Mouse (Mus musculus): ENCODE data around the gene Hmg20b. TPM values are rescaled to one million over a fixed set of nuclear protein-coding genes. Genes with fewer than 3 reads are reported as not detected.
A peak's percentile ranks its signal among the peaks of the same experiment; 100 is the strongest.

The Hmg20b gene
- total RNA-seq, 2 experiments from 2014 or later, result 24.4 to 49.9 TPM

- ATAC-seq (replicated peaks; ENCODE audit: low FRiP score, poor library complexity, severe bottlenecking), result no peak
These were observed 34.7 kb downstream of the Hmg20b start for GRCm38 (mm10) chr10:81315587-81315986.

- no peak for ATAC-seq (replicated peaks; ENCODE audit: low FRiP score, poor library complexity, severe bottlenecking)
These were observed 36.1 kb downstream of the Hmg20b start for GRCm38 (mm10) chr10:81314201-81314600.

- no peak for ATAC-seq (replicated peaks; ENCODE audit: low FRiP score, poor library complexity, severe bottlenecking)
These were observed 36.7 kb downstream of the Hmg20b start for GRCm38 (mm10) chr10:81313581-81313980.

GRCm38 (mm10) chr10:81309571-81309970 is 40.7 kb downstream of the Hmg20b start:
- ATAC-seq (replicated peaks; ENCODE audit: low FRiP score, poor library complexity, severe bottlenecking), result no peak

GRCm38 (mm10) chr10:81306837-81307682 is 43.2 kb downstream of the Hmg20b start:
- ATAC-seq (replicated peaks; ENCODE audit: low FRiP score, poor library complexity, severe bottlenecking), result no peak

- no peak for ATAC-seq (replicated peaks; ENCODE audit: low FRiP score, poor library complexity, severe bottlenecking)
These were observed 44.1 kb downstream of the Hmg20b start for GRCm38 (mm10) chr10:81306173-81306668.

- ATAC-seq (replicated peaks; ENCODE audit: low FRiP score, poor library complexity, severe bottlenecking), result no peak
These were observed 44.6 kb downstream of the Hmg20b start for GRCm38 (mm10) chr10:81305663-81306062.

- peak; percentile 65 for ATAC-seq (replicated peaks; ENCODE audit: low FRiP score, poor library complexity, severe bottlenecking)
These were observed 45.6 kb downstream of the Hmg20b start for GRCm38 (mm10) chr10:81304597-81305238.

- ATAC-seq (replicated peaks; ENCODE audit: low FRiP score, poor library complexity, severe bottlenecking), result no peak
These were observed 46.5 kb downstream of the Hmg20b start for GRCm38 (mm10) chr10:81303761-81304160.

GRCm38 (mm10) chr10:81303258-81303657 is 47.0 kb downstream of the Hmg20b start:
- no peak for ATAC-seq (replicated peaks; ENCODE audit: low FRiP score, poor library complexity, severe bottlenecking)

GRCm38 (mm10) chr10:81302781-81303218 is 47.5 kb downstream of the Hmg20b start:
- ATAC-seq (replicated peaks; ENCODE audit: low FRiP score, poor library complexity, severe bottlenecking), result no peak

- no peak for ATAC-seq (replicated peaks; ENCODE audit: low FRiP score, poor library complexity, severe bottlenecking)
These were observed 48.0 kb downstream of the Hmg20b start for GRCm38 (mm10) chr10:81302288-81302687.

GRCm38 (mm10) chr10:81301321-81301720 is 49.0 kb downstream of the Hmg20b start:
- ATAC-seq (replicated peaks; ENCODE audit: low FRiP score, poor library complexity, severe bottlenecking), result no peak

GRCm38 (mm10) chr10:81300352-81300907 is 49.9 kb downstream of the Hmg20b start:
- no peak for ATAC-seq (replicated peaks; ENCODE audit: low FRiP score, poor library complexity, severe bottlenecking)

GRCm38 (mm10) chr10:81299585-81300351 is 50.5 kb downstream of the Hmg20b start:
- ATAC-seq (replicated peaks; ENCODE audit: low FRiP score, poor library complexity, severe bottlenecking), result no peak

GRCm38 (mm10) chr10:81298369-81299100 is 51.7 kb downstream of the Hmg20b start:
- ATAC-seq (replicated peaks; ENCODE audit: low FRiP score, poor library complexity, severe bottlenecking), result no peak

- ATAC-seq (replicated peaks; ENCODE audit: low FRiP score, poor library complexity, severe bottlenecking), result no peak
These were observed 52.4 kb downstream of the Hmg20b start for GRCm38 (mm10) chr10:81297845-81298244.

- no peak for ATAC-seq (replicated peaks; ENCODE audit: low FRiP score, poor library complexity, severe bottlenecking)
These were observed 53.0 kb downstream of the Hmg20b start for GRCm38 (mm10) chr10:81297246-81297645.

All from erythroid progenitor cell, adult 5-6 weeks (primary cell).